ENCODE assay signal across 7 mouse cellular contexts in genomic region chr15:102279783-102280520, GRCm38 (mm10). TPM values are rescaled to one million over a fixed set of nuclear protein-coding genes. Genes with fewer than 3 reads are reported as not detected.
DNase-seq lines count a peak whose midpoint lies in the region; ATAC-seq and TF ChIP-seq lines count a peak whose summit lies in the region.

No protein-coding gene starts in this region.

- 0 out of 2 replicates have a peak, but pooled peaks have one; percentile 25 for ATAC-seq in embryonic facial prominence, embryonic 11.5 days (replicated peaks; ENCODE audit: insufficient number of reproducible peaks, low FRiP score, low TSS enrichment, low read depth)
- ATAC-seq in hindbrain, embryonic 16.5 days = peak; percentile 48
- no peak for ATAC-seq in midbrain, embryonic 14.5 days (ENCODE audit: low FRiP score, low TSS enrichment)

- no peaks in the 10 kb centered on the region for H3K27me3 ChIP-seq in testis, adult 2 months (ENCODE audit: control insufficient read depth, insufficient read depth, low read length)
- no peaks in the 10 kb centered on the region for H3K27me3 ChIP-seq in embryonic facial prominence, embryonic 11.5 days (ENCODE audit: control insufficient read depth, insufficient read depth, low read length)
- no peaks in the 10 kb centered on the region for H3K27me3 ChIP-seq in hindbrain, embryonic 16.5 days (replicated peaks; ENCODE audit: control insufficient read depth, insufficient read depth, low read length)
- H3K27me3 ChIP-seq in midbrain, embryonic 14.5 days (ENCODE audit: control insufficient read depth, insufficient read depth, low read length) = no peaks in the 10 kb centered on the region

- DNase-seq in testis, postnatal 10 days (ENCODE audit: low spot score) = no peak
- no peak for DNase-seq in embryonic facial prominence, embryonic 11.5 days (ENCODE audit: low spot score)
- no peak for DNase-seq in midbrain, embryonic 14.5 days
- DNase-seq in retina, postnatal 1 day = no peak
- DNase-seq in thymus, adult 18-20 months = no peak

- no peak overlapping the region; the same call in 1 of the 2 replicates for H3K27ac ChIP-seq in testis, adult 2 months (ENCODE audit: control insufficient read depth, insufficient read depth, low read depth, low read length)
- H3K27ac ChIP-seq in embryonic facial prominence, embryonic 11.5 days (replicated peaks; ENCODE audit: low read depth, low read length) = peak overlapping the region; percentile 72; the same call in 1 of the 2 replicates
- H3K27ac ChIP-seq in hindbrain, embryonic 16.5 days (ENCODE audit: low read depth, low read length) = peak overlapping the region; percentile 92
- H3K27ac ChIP-seq in midbrain, embryonic 14.5 days (replicated peaks; ENCODE audit: low read depth, low read length) = peak overlapping the region; percentile 84

- H3K9me3 ChIP-seq in embryonic facial prominence, embryonic 11.5 days (replicated peaks; ENCODE audit: control insufficient read depth, low read length) = no peaks in the 10 kb centered on the region
- H3K9me3 ChIP-seq in hindbrain, embryonic 16.5 days (ENCODE audit: control insufficient read depth, low read length) = no peaks in the 10 kb centered on the region
- H3K9me3 ChIP-seq in midbrain, embryonic 14.5 days (ENCODE audit: control insufficient read depth, low read length) = no peaks in the 10 kb centered on the region

- H3K4me1 ChIP-seq in testis, adult 2 months (ENCODE audit: control insufficient read depth, insufficient read depth, low read length) = peaks cover 11% of the 10 kb centered on the region
- H3K4me1 ChIP-seq in embryonic facial prominence, embryonic 11.5 days (ENCODE audit: control insufficient read depth, insufficient read depth, low read length) = peaks cover 6% of the 10 kb centered on the region
- H3K4me1 ChIP-seq in hindbrain, embryonic 16.5 days (ENCODE audit: control insufficient read depth, insufficient read depth, low read depth, low read length) = peaks cover 14% of the 10 kb centered on the region
- H3K4me1 ChIP-seq in midbrain, embryonic 14.5 days (ENCODE audit: control insufficient read depth, insufficient read depth, low read length) = peaks cover 10% of the 10 kb centered on the region

- 27% methylated on average over 13 of the region's 13 CpGs for WGBS in embryonic facial prominence, embryonic 11.5 days
- 31% methylated on average over 13 of the region's 13 CpGs for WGBS in hindbrain, embryonic 16.5 days
- 32% methylated on average over 13 of the region's 13 CpGs for WGBS in midbrain, embryonic 14.5 days

- H3K4me2 ChIP-seq in embryonic facial prominence, embryonic 11.5 days (ENCODE audit: low read depth, low read length) = peak overlapping the region; percentile 43
- H3K4me2 ChIP-seq in hindbrain, embryonic 16.5 days (ENCODE audit: low read length) = peak overlapping the region; percentile 97
- H3K4me2 ChIP-seq in midbrain, embryonic 14.5 days (ENCODE audit: low read length) = peak overlapping the region; percentile 55

- peak overlapping the region; percentile 91 for H3K4me3 ChIP-seq in testis, adult 2 months (ENCODE audit: control insufficient read depth, low read depth, low read length)
- peak overlapping the region; percentile 90 for H3K4me3 ChIP-seq in embryonic facial prominence, embryonic 11.5 days (ENCODE audit: low read depth, low read length)
- H3K4me3 ChIP-seq in hindbrain, embryonic 16.5 days (ENCODE audit: low read length) = peak overlapping the region; percentile 96
- H3K4me3 ChIP-seq in midbrain, embryonic 14.5 days (replicated peaks; ENCODE audit: low read depth, low read length) = peak overlapping the region; percentile 83

- no peaks in the 10 kb centered on the region for H3K36me3 ChIP-seq in testis, adult 2 months (ENCODE audit: control insufficient read depth, insufficient read depth, low read length)
- H3K36me3 ChIP-seq in embryonic facial prominence, embryonic 11.5 days (replicated peaks; ENCODE audit: control insufficient read depth, insufficient read depth, low read depth, low read length) = no peaks in the 10 kb centered on the region; the same call in none of the 2 replicates
- peaks cover 13% of the 10 kb centered on the region for H3K36me3 ChIP-seq in hindbrain, embryonic 16.5 days (ENCODE audit: control insufficient read depth, insufficient read depth, low read length)
- peaks cover 14% of the 10 kb centered on the region for H3K36me3 ChIP-seq in midbrain, embryonic 14.5 days (ENCODE audit: control insufficient read depth, insufficient read depth, low read length)

- H3K9ac ChIP-seq in embryonic facial prominence, embryonic 11.5 days (replicated peaks; ENCODE audit: low read length) = peak overlapping the region; percentile 84
- H3K9ac ChIP-seq in hindbrain, embryonic 16.5 days (ENCODE audit: low read depth, low read length) = peak overlapping the region; percentile 85
- peak overlapping the region; percentile 86 for H3K9ac ChIP-seq in midbrain, embryonic 14.5 days (replicated peaks; ENCODE audit: low read length)

- no peak for TF ChIP-seq CTCF in testis, adult 2 months (IDR thresholded peaks at IDR 0.05; ENCODE audit: control insufficient read depth, insufficient read depth, insufficient replicate concordance, low read depth, low read length)

- no peak for TF ChIP-seq POLR2A in testis, adult 2 months (IDR thresholded peaks at IDR 0.05; ENCODE audit: control insufficient read depth, low read depth, low read length)

RNA-seq across cellular contexts. Expression of gene Mfsd5, which starts 0.7 kb away (rescaled TPM):
- polyA plus RNA-seq in testis, adult 2 months (2012; rRNA removed) = 12.1 and 14.3 TPM in 2 replicates
- polyA plus RNA-seq in embryonic facial prominence, embryonic 11.5 days (2014; fragmentation: Nextera tagmentation; extraction: Ambion mirVana) = 51.6 and 57.2 TPM in 2 replicates
- polyA plus RNA-seq in hindbrain, embryonic 16.5 days (2015; fragmentation: Nextera tagmentation; extraction: Ambion mirVana) = 65.9 and 67.6 TPM in 2 replicates
- polyA plus RNA-seq in midbrain, embryonic 14.5 days (2014; fragmentation: Nextera tagmentation; extraction: Ambion mirVana) = 51.9 and 53.3 TPM in 2 replicates

RNA-seq across cellular contexts. Expression of gene Gm9918, which starts 9.6 kb away (rescaled TPM):
- polyA plus RNA-seq in testis, adult 2 months (2012; rRNA removed) = 0.08 and 0.10 TPM in 2 replicates
- 0.58 and 1.2 TPM in 2 replicates for polyA plus RNA-seq in embryonic facial prominence, embryonic 11.5 days (2014; fragmentation: Nextera tagmentation; extraction: Ambion mirVana)
- 0.06 and 0.14 TPM in 2 replicates for polyA plus RNA-seq in hindbrain, embryonic 16.5 days (2015; fragmentation: Nextera tagmentation; extraction: Ambion mirVana)
- 0.09 TPM in 1 of 2 replicates, not detected in the other for polyA plus RNA-seq in midbrain, embryonic 14.5 days (2014; fragmentation: Nextera tagmentation; extraction: Ambion mirVana)

RNA-seq across cellular contexts. Expression of gene Espl1, which starts 16.1 kb away (rescaled TPM):
- polyA plus RNA-seq in testis, adult 2 months (2012; rRNA removed) = 41.4 and 45.3 TPM in 2 replicates
- polyA plus RNA-seq in embryonic facial prominence, embryonic 11.5 days (2014; fragmentation: Nextera tagmentation; extraction: Ambion mirVana) = 36.0 and 37.7 TPM in 2 replicates
- polyA plus RNA-seq in hindbrain, embryonic 16.5 days (2015; fragmentation: Nextera tagmentation; extraction: Ambion mirVana) = 4.1 and 6.4 TPM in 2 replicates
- polyA plus RNA-seq in midbrain, embryonic 14.5 days (2014; fragmentation: Nextera tagmentation; extraction: Ambion mirVana) = 4.9 and 9.1 TPM in 2 replicates

RNA-seq across cellular contexts. Expression of gene Rarg, which starts 22.6 kb away (rescaled TPM):
- polyA plus RNA-seq in testis, adult 2 months (2012; rRNA removed) = 2.6 and 3.9 TPM in 2 replicates
- polyA plus RNA-seq in embryonic facial prominence, embryonic 11.5 days (2014; fragmentation: Nextera tagmentation; extraction: Ambion mirVana) = 68.1 and 70.2 TPM in 2 replicates
- 5.6 and 7.6 TPM in 2 replicates for polyA plus RNA-seq in hindbrain, embryonic 16.5 days (2015; fragmentation: Nextera tagmentation; extraction: Ambion mirVana)
- 2.3 and 3.6 TPM in 2 replicates for polyA plus RNA-seq in midbrain, embryonic 14.5 days (2014; fragmentation: Nextera tagmentation; extraction: Ambion mirVana)

RNA-seq across cellular contexts. Expression of gene Pfdn5, which starts 46.0 kb away (rescaled TPM):
- polyA plus RNA-seq in testis, adult 2 months (2012; rRNA removed) = 296 and 331 TPM in 2 replicates
- polyA plus RNA-seq in embryonic facial prominence, embryonic 11.5 days (2014; fragmentation: Nextera tagmentation; extraction: Ambion mirVana) = 453 and 469 TPM in 2 replicates
- polyA plus RNA-seq in hindbrain, embryonic 16.5 days (2015; fragmentation: Nextera tagmentation; extraction: Ambion mirVana) = 448 and 464 TPM in 2 replicates
- 562 and 649 TPM in 2 replicates for polyA plus RNA-seq in midbrain, embryonic 14.5 days (2014; fragmentation: Nextera tagmentation; extraction: Ambion mirVana)

Comparison
In these comparisons a context has a peak if more than half of its experiments do, and no peak if none do; other contexts are left out.
1. H3K4me2 ChIP-seq: peak in every context shown above with its lines; median percentile 97 in hindbrain, embryonic 16.5 days; 55 in midbrain, embryonic 14.5 days; 43 in embryonic facial prominence, embryonic 11.5 days.